In genomic region chr13:63111297-63112042, GRCm38 (mm10) we compare ENCODE assay signal across 12 mouse cellular contexts.
DNase-seq lines count a peak whose midpoint lies in the region; ATAC-seq and TF ChIP-seq lines count a peak whose summit lies in the region.
"Had no signal": no experiment of that assay in that cellular context is flagged by ENCODE, and none has a peak within 500 bp of the region (broad histone marks: within the 10 kb centered on the region; RNA-seq: fewer than 3 reads in every experiment).

No protein-coding gene starts in this region.

- H3K4me3 ChIP-seq in hindbrain, embryonic 10.5 days: no peak overlapping the region
- H3K4me3 ChIP-seq in hindbrain, postnatal 0 days (ENCODE audit: low read length): no peak overlapping the region
- no peak overlapping the region for H3K4me3 ChIP-seq in lung, postnatal 0 days (ENCODE audit: low read depth, low read length)
- H3K4me3 ChIP-seq in intestine, embryonic 14.5 days (ENCODE audit: low read depth, low read length): no peak overlapping the region
- H3K4me3 ChIP-seq in stomach, embryonic 16.5 days (replicated peaks; ENCODE audit: low read length): no peak overlapping the region

- WGBS in hindbrain, embryonic 10.5 days: 81% methylated on average over 5 of the region's 5 CpGs
- 58% methylated on average over 5 of the region's 5 CpGs for WGBS in hindbrain, postnatal 0 days
- WGBS in lung, postnatal 0 days: 36% methylated on average over 5 of the region's 5 CpGs
- WGBS in intestine, embryonic 14.5 days: 32% methylated on average over 5 of the region's 5 CpGs
- 31% methylated on average over 5 of the region's 5 CpGs for WGBS in stomach, embryonic 16.5 days

- no peaks in the 10 kb centered on the region for H3K9me3 ChIP-seq in hindbrain, embryonic 10.5 days
- H3K9me3 ChIP-seq in hindbrain, postnatal 0 days (ENCODE audit: low read length): no peaks in the 10 kb centered on the region
- H3K9me3 ChIP-seq in lung, postnatal 0 days (ENCODE audit: low read length): no peaks in the 10 kb centered on the region
- H3K9me3 ChIP-seq in intestine, embryonic 14.5 days (ENCODE audit: control insufficient read depth, low read length): no peaks in the 10 kb centered on the region
- no peaks in the 10 kb centered on the region for H3K9me3 ChIP-seq in stomach, embryonic 16.5 days (replicated peaks; ENCODE audit: control insufficient read depth, low read length)

- H3K36me3 ChIP-seq in hindbrain, embryonic 10.5 days: no peaks in the 10 kb centered on the region
- H3K36me3 ChIP-seq in hindbrain, postnatal 0 days (ENCODE audit: insufficient read depth, low read length): no peaks in the 10 kb centered on the region
- H3K36me3 ChIP-seq in lung, postnatal 0 days (ENCODE audit: insufficient read depth, low read length): no peaks in the 10 kb centered on the region
- no peaks in the 10 kb centered on the region for H3K36me3 ChIP-seq in intestine, embryonic 14.5 days (ENCODE audit: control insufficient read depth, insufficient read depth, low read length)
- no peaks in the 10 kb centered on the region for H3K36me3 ChIP-seq in stomach, embryonic 16.5 days (ENCODE audit: control insufficient read depth, insufficient read depth, low read length)

- H3K27me3 ChIP-seq in hindbrain, embryonic 10.5 days (ENCODE audit: insufficient read depth, poor library complexity, severe bottlenecking): no peaks in the 10 kb centered on the region
- no peaks in the 10 kb centered on the region for H3K27me3 ChIP-seq in hindbrain, postnatal 0 days (ENCODE audit: insufficient read depth, low read length)
- H3K27me3 ChIP-seq in lung, postnatal 0 days (replicated peaks; ENCODE audit: insufficient read depth, low read length): no peaks in the 10 kb centered on the region
- no peaks in the 10 kb centered on the region for H3K27me3 ChIP-seq in intestine, embryonic 14.5 days (replicated peaks; ENCODE audit: control insufficient read depth, insufficient read depth, low read length)
- H3K27me3 ChIP-seq in stomach, embryonic 16.5 days (ENCODE audit: control insufficient read depth, insufficient read depth, low read length): no peaks in the 10 kb centered on the region

- H3K9ac ChIP-seq in hindbrain, postnatal 0 days (replicated peaks; ENCODE audit: low read length): no peak overlapping the region
- no peak overlapping the region for H3K9ac ChIP-seq in lung, postnatal 0 days (replicated peaks; ENCODE audit: low read depth)
- no peak overlapping the region for H3K9ac ChIP-seq in intestine, embryonic 14.5 days (ENCODE audit: low read length)
- H3K9ac ChIP-seq in stomach, embryonic 16.5 days (ENCODE audit: low read length): no peak overlapping the region; the same call in 1 of the 2 replicates

- H3K4me1 ChIP-seq in hindbrain, embryonic 10.5 days (replicated peaks): peaks cover 30% of the 10 kb centered on the region
- no peaks in the 10 kb centered on the region for H3K4me1 ChIP-seq in hindbrain, postnatal 0 days (ENCODE audit: insufficient read depth, low read length)
- peaks cover 19% of the 10 kb centered on the region; the same call in 1 of the 2 replicates for H3K4me1 ChIP-seq in lung, postnatal 0 days (ENCODE audit: insufficient read depth, low read depth, low read length)
- H3K4me1 ChIP-seq in intestine, embryonic 14.5 days (replicated peaks; ENCODE audit: control insufficient read depth, insufficient read depth, low read length): peaks cover 36% of the 10 kb centered on the region
- peaks cover 46% of the 10 kb centered on the region for H3K4me1 ChIP-seq in stomach, embryonic 16.5 days (ENCODE audit: control insufficient read depth, insufficient read depth, low read length)

- no peak for DNase-seq in hindbrain, embryonic 10.5 days (ENCODE audit: low spot score)
- no peak for DNase-seq in hindbrain, postnatal 0 days (ENCODE audit: low spot score)
- no peak for DNase-seq in lung, postnatal 0 days (ENCODE audit: low spot score)
- DNase-seq in lung, adult 18-20 months: no peak
- DNase-seq in intestine, embryonic 14.5 days (ENCODE audit: low spot score): no peak
- no peak for DNase-seq in frontal cortex, postnatal 36 days (ENCODE audit: low spot score in 2 of 2)
- DNase-seq: cerebellum, adult 9-10 months; gastrocnemius, postnatal 25 days; right cerebral cortex, postnatal 4 days; thymus, adult 18-20 months had no signal

- peak overlapping the region; percentile 71 for H3K27ac ChIP-seq in hindbrain, embryonic 10.5 days
- H3K27ac ChIP-seq in hindbrain, postnatal 0 days: no peak overlapping the region; the same call in 1 of the 2 replicates
- H3K27ac ChIP-seq in lung, postnatal 0 days (ENCODE audit: low read length): peak overlapping the region; percentile 66
- H3K27ac ChIP-seq in intestine, embryonic 14.5 days (ENCODE audit: low read depth): peak overlapping the region; percentile 94
- H3K27ac ChIP-seq in stomach, embryonic 16.5 days (ENCODE audit: low read length): peak overlapping the region; percentile 94

- TF ChIP-seq CTCF in hindbrain, postnatal 0 days (IDR thresholded peaks at IDR 0.05; ENCODE audit: low read depth): no peak
- TF ChIP-seq CTCF in lung, postnatal 0 days (IDR thresholded peaks at IDR 0.05): no peak

- no peak for ATAC-seq in hindbrain, postnatal 0 days
- no peak for ATAC-seq in lung, postnatal 0 days
- ATAC-seq in intestine, embryonic 14.5 days (replicated peaks; ENCODE audit: low FRiP score, low TSS enrichment, low read depth): peak; percentile 64
- peak; percentile 47; the same call in 1 of the 2 replicates for ATAC-seq in stomach, embryonic 16.5 days (ENCODE audit: insufficient read depth, low FRiP score)

- no peak overlapping the region for H3K4me2 ChIP-seq in hindbrain, postnatal 0 days (ENCODE audit: low read depth, low read length)
- H3K4me2 ChIP-seq in lung, postnatal 0 days (replicated peaks; ENCODE audit: low read depth, low read length): no peak overlapping the region
- H3K4me2 ChIP-seq in intestine, embryonic 14.5 days (ENCODE audit: low read length): peak overlapping the region; percentile 20; the same call in 1 of the 2 replicates
- H3K4me2 ChIP-seq in stomach, embryonic 16.5 days (ENCODE audit: low read depth, low read length): peak overlapping the region; percentile 19; the same call in 1 of the 2 replicates
- H3K4me2 ChIP-seq: midbrain, embryonic 11.5 days had no signal

- peak; percentile 54; the same call in 1 of the 2 replicates for TF ChIP-seq EP300 in lung, postnatal 0 days (IDR thresholded peaks at IDR 0.05)

Comparison
In these comparisons a context has a peak if more than half of its experiments do, and no peak if none do; other contexts are left out.
1. ATAC-seq: peak in intestine, embryonic 14.5 days (single experiment) and stomach, embryonic 16.5 days (single experiment); none in hindbrain, postnatal 0 days (single experiment) and lung, postnatal 0 days (single experiment).
2. H3K4me2 ChIP-seq: peak in intestine, embryonic 14.5 days (single experiment) and stomach, embryonic 16.5 days (single experiment); none in hindbrain, postnatal 0 days (single experiment) and lung, postnatal 0 days (single experiment).